ENCODE assay signal across 21 mouse cellular contexts in genomic region chr11:89765770-89766148, GRCm38 (mm10). TPM values are rescaled to one million over a fixed set of nuclear protein-coding genes. Genes with fewer than 3 reads are reported as not detected.
DNase-seq lines count a peak whose midpoint lies in the region; ATAC-seq lines count a peak whose summit lies in the region.
"Had no signal": no experiment of that assay in that cellular context is flagged by ENCODE, and none has a peak within 500 bp of the region (broad histone marks: within the 10 kb centered on the region; RNA-seq: fewer than 3 reads in every experiment).

No protein-coding gene starts in this region.

- H3K27ac ChIP-seq in embryonic facial prominence, embryonic 14.5 days (replicated peaks; ENCODE audit: low read depth, low read length): no peak overlapping the region
- no peak overlapping the region for H3K27ac ChIP-seq in embryonic facial prominence, embryonic 10.5 days (replicated peaks)
- H3K27ac ChIP-seq in forebrain, embryonic 12.5 days: 0 out of 2 replicates have a peak overlapping the region, but pooled peaks have one; percentile 1
- H3K27ac ChIP-seq in midbrain, embryonic 13.5 days: no peak overlapping the region
- H3K27ac ChIP-seq: embryonic facial prominence, embryonic 15.5 days; liver, embryonic 14.5 days; neural tube, embryonic 12.5 days; stomach, postnatal 0 days had no signal

- H3K4me1 ChIP-seq in embryonic facial prominence, embryonic 14.5 days (ENCODE audit: control insufficient read depth, insufficient read depth, low read length): no peaks in the 10 kb centered on the region
- H3K4me1 ChIP-seq in embryonic facial prominence, embryonic 10.5 days: no peaks in the 10 kb centered on the region
- H3K4me1 ChIP-seq in forebrain, embryonic 12.5 days: peaks cover 20% of the 10 kb centered on the region
- peaks cover 18% of the 10 kb centered on the region for H3K4me1 ChIP-seq in midbrain, embryonic 13.5 days (replicated peaks)
- H3K4me1 ChIP-seq: embryonic facial prominence, embryonic 15.5 days; neural tube, embryonic 12.5 days had no signal

- H3K27me3 ChIP-seq in embryonic facial prominence, embryonic 14.5 days (replicated peaks; ENCODE audit: control insufficient read depth, insufficient read depth, low read length): no peaks in the 10 kb centered on the region
- H3K27me3 ChIP-seq in embryonic facial prominence, embryonic 10.5 days (replicated peaks; ENCODE audit: low read depth, poor library complexity, severe bottlenecking): 0 out of 2 replicates have a peak, but pooled peaks cover 8% of the 10 kb centered on the region
- H3K27me3 ChIP-seq in forebrain, embryonic 12.5 days: peaks cover 61% of the 10 kb centered on the region
- 0 out of 2 replicates have a peak, but pooled peaks cover 13% of the 10 kb centered on the region for H3K27me3 ChIP-seq in midbrain, embryonic 13.5 days
- H3K27me3 ChIP-seq: embryonic facial prominence, embryonic 15.5 days; neural tube, embryonic 12.5 days had no signal

- DNase-seq in embryonic facial prominence, embryonic 14.5 days (ENCODE audit: low spot score): peak; percentile 24
- no peak for DNase-seq in embryonic facial prominence, embryonic 10.5 days (ENCODE audit: low spot score)
- peak; percentile 15 for DNase-seq in brain, adult 2 months (ENCODE audit: low read depth, low spot score)
- no peak for DNase-seq in layer of hippocampus, adult 9-11 months
- no peak for DNase-seq in cerebellum, postnatal 4 days (ENCODE audit: low spot score in 2 of 2)
- DNase-seq in kidney, postnatal 36 days: no peak
- DNase-seq: adrenal gland, postnatal 10 days; cerebellum, adult 11-12 months; cerebellum, postnatal 36 days; gastrocnemius, postnatal 36 days; right cerebral cortex, postnatal 14 days had no signal

- H3K9ac ChIP-seq in embryonic facial prominence, embryonic 14.5 days (ENCODE audit: low read depth, low read length): no peak overlapping the region
- no peak overlapping the region for H3K9ac ChIP-seq in forebrain, embryonic 12.5 days
- H3K9ac ChIP-seq in midbrain, embryonic 13.5 days (replicated peaks): no peak overlapping the region
- H3K9ac ChIP-seq: embryonic facial prominence, embryonic 15.5 days; liver, embryonic 14.5 days; neural tube, embryonic 12.5 days had no signal

- WGBS in embryonic facial prominence, embryonic 14.5 days: 59% methylated on average over 2 of the region's 2 CpGs
- 65% methylated on average over 2 of the region's 2 CpGs for WGBS in embryonic facial prominence, embryonic 10.5 days
- 15% methylated on average over 2 of the region's 2 CpGs for WGBS in forebrain, embryonic 12.5 days
- 15% methylated on average over 2 of the region's 2 CpGs for WGBS in midbrain, embryonic 13.5 days

- H3K4me3 ChIP-seq in embryonic facial prominence, embryonic 14.5 days (ENCODE audit: low read depth, low read length): no peak overlapping the region
- no peak overlapping the region for H3K4me3 ChIP-seq in embryonic facial prominence, embryonic 10.5 days
- H3K4me3 ChIP-seq in forebrain, embryonic 12.5 days (replicated peaks): no peak overlapping the region
- H3K4me3 ChIP-seq in midbrain, embryonic 13.5 days (replicated peaks): no peak overlapping the region
- H3K4me3 ChIP-seq: embryonic facial prominence, embryonic 15.5 days; neural tube, embryonic 12.5 days had no signal

- H3K9me3 ChIP-seq in embryonic facial prominence, embryonic 14.5 days (ENCODE audit: control insufficient read depth, low read length): no peaks in the 10 kb centered on the region
- no peaks in the 10 kb centered on the region for H3K9me3 ChIP-seq in embryonic facial prominence, embryonic 10.5 days
- no peaks in the 10 kb centered on the region for H3K9me3 ChIP-seq in forebrain, embryonic 12.5 days
- no peaks in the 10 kb centered on the region for H3K9me3 ChIP-seq in midbrain, embryonic 13.5 days
- H3K9me3 ChIP-seq: embryonic facial prominence, embryonic 15.5 days; neural tube, embryonic 12.5 days had no signal

- ATAC-seq in embryonic facial prominence, embryonic 14.5 days (ENCODE audit: low read depth): no peak
- peak; percentile 86 for ATAC-seq in forebrain, embryonic 12.5 days (ENCODE audit: low FRiP score)
- peak; percentile 86 for ATAC-seq in midbrain, embryonic 13.5 days
- ATAC-seq: CD4-positive, CD25-positive, alpha-beta regulatory T cell, adult 4 months; intestine, postnatal 0 days; Patski had no signal

- H3K36me3 ChIP-seq in embryonic facial prominence, embryonic 14.5 days (ENCODE audit: control insufficient read depth, insufficient read depth, low read length): no peaks in the 10 kb centered on the region
- no peaks in the 10 kb centered on the region for H3K36me3 ChIP-seq in embryonic facial prominence, embryonic 10.5 days (replicated peaks)
- no peaks in the 10 kb centered on the region for H3K36me3 ChIP-seq in forebrain, embryonic 12.5 days (replicated peaks)
- H3K36me3 ChIP-seq in midbrain, embryonic 13.5 days: no peaks in the 10 kb centered on the region
- H3K36me3 ChIP-seq: embryonic facial prominence, embryonic 15.5 days; neural tube, embryonic 12.5 days had no signal

- no peak overlapping the region for H3K4me2 ChIP-seq in embryonic facial prominence, embryonic 14.5 days (ENCODE audit: low read depth, low read length)
- no peak overlapping the region for H3K4me2 ChIP-seq in forebrain, embryonic 12.5 days
- no peak overlapping the region for H3K4me2 ChIP-seq in midbrain, embryonic 13.5 days (replicated peaks)
- H3K4me2 ChIP-seq: embryonic facial prominence, embryonic 15.5 days; neural tube, embryonic 12.5 days had no signal

RNA-seq across cellular contexts. Expression of gene Ankfn1, which starts 11.7 kb away (rescaled TPM):
- 1.3 and 2.0 TPM in 2 replicates for polyA plus RNA-seq in embryonic facial prominence, embryonic 14.5 days (2014; fragmentation: Nextera tagmentation; extraction: Ambion mirVana)
- 0.30 and 0.36 TPM in 2 replicates for polyA plus RNA-seq in embryonic facial prominence, embryonic 10.5 days (2016; fragmentation: Nextera tagmentation; extraction: Ambion mirVana)
- polyA plus RNA-seq in forebrain, embryonic 12.5 days (2016; fragmentation: Nextera tagmentation; extraction: Ambion mirVana): 3.5 and 4.1 TPM in 2 replicates
- 3.6 TPM in 2 replicates for polyA plus RNA-seq in midbrain, embryonic 13.5 days (2015; fragmentation: Nextera tagmentation; extraction: Ambion mirVana)
- polyA plus RNA-seq: CD4-positive, CD25-positive, alpha-beta regulatory T cell, adult 4 months; heart, postnatal 0 days; intestine, postnatal 0 days; liver, embryonic 14.5 days; Patski had no signal

Comparison
In these comparisons a context has a peak if more than half of its experiments do, and no peak if none do; other contexts are left out.
1. DNase-seq: peak in embryonic facial prominence, embryonic 14.5 days (single experiment) and brain, adult 2 months (single experiment); none in embryonic facial prominence, embryonic 10.5 days (single experiment), layer of hippocampus, adult 9-11 months (single experiment), cerebellum, postnatal 4 days (0 of 2) and kidney, postnatal 36 days (0 of 2).